Mouse (Mus musculus) brain, embryonic 18.5 days (tissue): ENCODE data around the gene Cplx2.

Source experiments
- DNase-seq: peaks from one replicate; pipeline ENCODE4 v3.0.0-alpha.2; 2012; ENCODE audit warnings: low read depth, low spot score

Gene Cplx2

GRCm38 (mm10) chr13:54371049-54371386 lies at the start of gene Cplx2:
Cplx2 (plus strand) TSS chr13:54371349.
- no peak for DNase-seq

- DNase-seq, result no peak
Observed at GRCm38 (mm10) chr13:54322396-54323306, 48.5 kb upstream of the Cplx2 start.

DNA sequence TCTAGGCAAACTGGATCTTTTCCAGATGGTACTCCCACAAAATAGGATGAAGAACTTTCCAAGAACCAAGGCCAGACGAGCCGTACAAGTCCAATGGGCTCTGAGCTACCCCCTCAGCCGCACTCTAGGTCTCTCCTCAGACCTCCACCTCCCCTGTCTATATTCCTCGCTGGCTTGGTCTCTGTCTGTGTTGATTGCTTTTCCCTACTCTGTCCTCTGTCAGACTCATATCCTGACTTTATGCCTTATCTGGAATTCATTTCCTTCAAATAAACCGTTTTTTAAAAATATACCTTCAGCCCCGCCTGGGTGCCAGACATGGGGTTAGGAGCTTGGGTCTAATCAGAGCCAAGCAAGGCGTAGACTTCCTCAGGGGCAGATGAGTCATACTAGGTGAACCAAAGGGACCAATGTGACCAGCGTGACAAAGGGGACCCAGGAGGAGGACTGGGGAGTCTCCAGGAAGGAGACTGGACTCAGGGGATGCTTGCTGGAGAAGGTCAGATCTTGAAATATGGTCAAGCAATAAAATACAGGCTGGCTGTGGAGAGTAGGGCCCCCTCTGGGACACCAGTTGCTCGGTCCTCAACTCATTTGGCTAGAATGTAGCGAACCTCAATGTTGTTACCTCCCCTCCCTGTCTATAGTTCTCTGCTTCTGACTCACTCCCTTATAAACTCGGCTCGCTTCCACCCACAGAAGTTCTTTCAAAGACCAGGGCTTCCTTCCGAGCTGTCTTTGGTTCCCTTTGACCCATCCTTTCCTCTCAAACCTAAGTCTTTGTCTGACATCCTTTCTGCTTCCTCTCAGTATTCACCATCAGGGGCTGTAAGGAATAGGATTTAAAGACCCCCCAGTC lies 47.6 kb upstream of the Cplx2 start:
- no peak for DNase-seq

- DNase-seq, result no peak
Observed at GRCm38 (mm10) chr13:54324178-54324577, 47.0 kb upstream of the Cplx2 start.

DNA sequence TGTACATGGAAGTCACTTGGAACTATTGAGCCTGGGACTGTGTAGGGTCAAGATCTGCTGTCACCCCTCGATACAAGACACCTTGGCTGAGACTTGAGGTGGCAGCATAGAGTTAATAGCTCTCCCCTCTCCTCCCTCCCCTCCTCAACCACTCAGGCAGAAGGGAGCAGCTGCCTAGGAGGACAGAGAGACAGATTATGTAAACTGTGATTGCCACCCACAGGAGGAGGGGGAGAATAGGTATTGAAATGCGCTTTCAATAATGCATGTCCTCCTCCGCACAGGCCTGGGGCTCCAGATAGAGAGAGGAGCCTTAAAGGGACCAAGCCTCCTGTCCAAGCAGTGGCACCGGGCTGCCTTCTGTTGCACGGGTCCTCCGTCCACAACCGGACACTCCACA lies 45.3 kb upstream of the Cplx2 start:
- DNase-seq, result no peak

- no peak for DNase-seq
Observed at GRCm38 (mm10) chr13:54326686-54327447, 44.3 kb upstream of the Cplx2 start.

GRCm38 (mm10) chr13:54328029-54328428 lies 43.1 kb upstream of the Cplx2 start:
- no peak for DNase-seq

DNA sequence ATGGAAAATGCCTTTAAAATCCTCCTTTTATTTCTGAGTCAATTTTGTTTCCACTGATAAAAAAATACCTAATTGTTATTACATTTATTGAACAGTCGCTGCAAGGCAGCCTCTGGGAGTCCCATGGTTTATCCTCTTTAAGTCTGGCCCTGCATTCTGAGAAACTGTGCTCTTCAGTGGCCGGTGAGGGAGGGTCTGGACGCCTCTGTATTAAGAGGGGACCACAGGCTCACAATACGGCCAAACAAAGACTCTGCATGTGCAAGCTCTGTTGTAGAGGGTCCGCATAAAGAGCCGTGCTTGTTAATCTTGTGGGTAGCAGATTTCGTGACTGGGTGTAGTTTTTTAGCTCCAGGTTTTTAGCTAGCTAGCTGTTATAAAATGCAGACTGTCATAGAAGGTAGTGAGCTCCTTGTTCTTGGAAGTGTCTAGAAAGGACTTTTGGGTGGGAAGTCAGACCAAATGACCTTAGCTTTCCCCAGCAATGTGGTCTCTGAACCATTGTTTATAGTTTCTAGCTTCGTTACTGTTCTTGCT lies 42.1 kb upstream of the Cplx2 start:
- DNase-seq, result no peak

DNA sequence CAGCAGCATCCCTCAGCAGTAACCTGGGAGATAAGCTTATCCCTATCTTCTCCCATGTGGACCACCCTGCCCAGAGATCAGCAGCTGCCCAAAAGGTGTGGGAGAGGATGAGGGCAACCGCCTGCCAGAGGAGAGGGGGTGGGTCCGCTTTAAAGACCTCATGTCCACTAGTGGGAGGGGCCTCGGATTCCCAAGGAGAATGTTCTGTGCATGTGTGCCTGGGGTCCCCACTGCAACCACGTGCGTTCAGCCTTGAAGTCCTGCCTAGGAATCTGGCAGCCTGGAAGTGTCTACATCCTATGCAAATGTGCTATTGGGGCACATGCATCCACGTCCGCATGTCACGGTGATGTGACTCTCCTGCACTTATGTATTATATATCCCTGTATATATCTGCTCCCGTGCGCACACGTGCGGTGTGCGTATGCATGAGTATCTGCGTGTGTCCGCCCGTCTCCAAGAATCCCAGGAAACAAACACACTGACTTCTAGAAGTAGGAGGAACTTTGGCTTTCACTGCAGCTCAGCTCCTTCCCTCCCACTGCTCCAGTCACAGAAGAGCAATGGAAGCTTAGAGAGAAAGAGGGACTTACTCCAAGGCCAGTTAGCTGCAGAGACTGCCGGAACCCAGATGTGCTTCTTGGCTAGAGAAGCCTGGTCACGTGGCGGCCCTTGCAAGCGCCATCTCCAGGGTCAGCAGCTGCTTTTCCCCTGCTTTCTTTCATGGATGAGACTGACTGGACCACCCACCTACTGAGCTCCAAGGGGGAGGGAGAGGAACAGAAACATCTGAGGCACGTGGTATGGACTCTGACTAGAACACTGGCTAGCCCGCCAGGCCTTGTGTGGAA lies 39.1 kb upstream of the Cplx2 start:
- no peak for DNase-seq

DNA sequence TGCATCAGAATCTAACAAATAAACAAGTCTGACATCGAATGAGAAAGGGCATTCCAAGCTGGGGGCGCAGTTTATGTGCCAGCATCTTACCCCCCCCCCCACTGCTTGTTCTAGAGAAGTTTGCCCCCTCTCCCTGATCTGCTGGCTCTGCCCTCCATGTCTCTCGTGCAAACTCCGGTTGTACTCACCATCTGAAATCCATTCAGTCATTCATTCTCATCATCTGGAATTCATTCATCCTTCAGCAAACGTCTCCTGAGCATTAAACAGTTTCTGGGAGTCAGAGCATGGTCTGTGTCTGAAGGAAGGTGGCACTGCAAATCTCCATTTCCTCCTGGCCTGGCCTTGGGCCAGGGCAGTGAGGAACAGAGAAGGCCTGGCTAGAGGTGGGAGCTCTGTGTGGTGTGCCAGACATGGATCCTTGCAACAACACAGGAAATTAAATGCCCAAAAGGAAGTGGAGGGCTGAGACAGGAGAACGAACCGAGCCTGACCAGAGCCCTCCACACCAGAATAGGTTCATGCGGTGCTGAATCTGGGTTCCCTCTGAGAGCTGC lies 38.1 kb upstream of the Cplx2 start:
- no peak for DNase-seq

DNA sequence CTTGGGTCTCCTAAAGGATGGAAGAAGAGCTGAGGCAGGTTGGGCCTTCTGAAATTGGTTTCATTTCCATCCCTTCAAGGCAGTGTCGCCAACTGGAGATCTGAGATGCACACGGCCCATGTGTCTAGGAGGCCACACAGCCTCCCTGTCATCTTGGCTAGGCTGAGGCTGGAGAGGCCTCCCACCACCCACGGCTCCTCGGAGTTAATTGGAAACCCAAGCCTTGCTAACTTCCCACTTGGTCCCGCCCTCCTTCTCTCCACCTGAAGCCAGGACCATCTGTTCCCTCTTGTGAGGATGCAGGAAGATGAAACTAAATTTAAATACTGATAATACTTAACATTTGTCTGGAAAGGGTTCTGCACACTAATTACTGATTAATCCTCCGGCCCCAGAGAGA lies 34.1 kb upstream of the Cplx2 start:
- DNase-seq, result no peak

DNA sequence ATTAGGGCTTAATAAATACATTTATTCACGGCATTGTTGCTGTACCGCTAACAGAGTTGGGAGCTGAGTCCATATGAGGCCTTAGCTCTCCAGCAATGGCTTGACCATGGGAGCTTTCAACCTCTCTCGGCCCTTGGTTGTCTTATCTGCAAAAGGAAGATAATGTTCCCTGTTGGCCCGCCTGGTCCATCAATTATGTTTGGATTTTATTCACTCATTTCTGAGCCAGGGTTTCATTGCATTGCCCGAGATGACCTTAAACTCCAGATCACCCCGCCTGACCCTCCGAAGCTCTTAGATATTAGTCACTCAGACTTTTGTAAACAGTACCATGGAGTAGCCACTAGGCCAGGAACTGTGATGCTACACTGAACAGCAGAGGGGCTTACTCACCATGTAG lies 33.6 kb upstream of the Cplx2 start:
- no peak for DNase-seq

DNA sequence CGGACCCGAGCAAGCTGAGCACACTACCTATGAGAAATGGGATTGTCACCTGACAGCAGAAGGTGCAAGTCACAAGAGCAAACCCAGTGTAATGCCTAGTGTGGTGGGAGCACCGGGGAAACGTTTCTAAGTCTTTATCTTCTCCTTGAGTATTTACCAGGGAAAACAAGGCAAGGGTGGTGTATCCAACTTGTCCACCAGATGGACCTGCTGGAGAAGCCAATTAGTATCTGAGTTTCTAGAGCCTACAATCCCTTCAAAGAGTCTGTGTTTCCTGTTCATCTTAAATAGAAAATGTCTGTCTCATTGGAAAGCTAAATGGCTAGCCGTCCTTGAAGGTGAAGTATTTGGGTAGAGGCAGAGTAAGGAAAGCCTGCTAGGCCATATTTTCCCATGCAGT lies 32.3 kb upstream of the Cplx2 start:
- DNase-seq, result no peak

DNA sequence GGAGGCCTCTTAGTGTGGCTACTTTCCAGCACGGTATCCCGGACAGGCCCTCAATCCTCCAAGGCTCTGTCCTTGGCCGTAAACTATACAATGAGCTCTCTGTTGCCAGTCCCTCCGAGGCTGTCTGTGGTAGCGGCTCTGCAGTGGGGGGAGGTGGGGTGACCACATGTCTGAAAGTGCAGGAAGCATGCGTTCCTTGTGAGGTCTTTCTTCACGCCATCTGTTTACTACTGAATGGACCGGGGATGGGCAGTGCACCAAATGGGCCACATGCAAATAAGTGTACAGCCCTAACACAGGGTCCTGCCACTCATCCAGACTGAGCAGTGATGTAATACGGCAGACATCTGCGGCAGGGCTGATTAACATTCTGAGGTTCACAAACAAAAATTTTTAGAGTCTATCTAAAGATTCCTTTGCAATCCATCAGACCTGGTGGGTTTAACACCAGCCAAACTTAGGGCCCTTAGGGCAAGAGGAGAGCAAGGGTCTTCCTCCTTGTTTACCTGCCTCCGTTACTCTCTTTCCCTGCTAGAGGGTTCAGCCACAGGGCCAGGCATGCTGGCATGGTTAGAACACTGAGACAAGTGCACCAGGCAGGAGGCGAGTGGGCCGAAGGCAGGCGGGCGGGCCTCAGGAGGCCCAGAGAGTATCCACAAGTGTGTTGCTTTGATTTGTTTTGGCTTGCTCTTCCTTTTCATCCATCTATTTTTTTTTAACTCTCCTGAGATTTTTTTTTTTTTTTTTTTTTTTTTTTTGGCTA lies 25.1 kb upstream of the Cplx2 start:
- DNase-seq, result no peak

DNA sequence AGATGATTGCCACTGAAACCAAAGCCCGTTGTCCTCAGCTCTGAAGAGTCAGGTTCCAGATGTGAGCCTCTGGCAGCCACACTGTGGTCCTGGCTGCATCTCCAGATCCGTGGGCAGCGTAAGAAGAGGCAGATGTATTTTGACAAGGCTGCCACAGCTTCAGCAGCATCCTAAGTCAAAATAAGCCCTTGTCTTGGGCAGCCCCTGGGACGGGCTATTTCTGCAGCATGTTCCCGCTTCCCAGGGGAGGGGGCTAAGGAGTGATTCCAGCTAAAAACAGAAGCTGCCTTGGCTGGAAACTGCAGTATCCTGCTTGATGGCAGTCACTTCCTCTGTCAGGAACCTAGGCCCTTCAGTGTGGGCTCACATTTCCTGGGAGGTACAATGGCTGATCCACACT lies 23.1 kb upstream of the Cplx2 start:
- DNase-seq, result no peak

- DNase-seq, result no peak
Observed at GRCm38 (mm10) chr13:54349126-54349759, 21.9 kb upstream of the Cplx2 start.

GRCm38 (mm10) chr13:54357420-54357819 lies 13.7 kb upstream of the Cplx2 start:
- DNase-seq, result no peak

- DNase-seq, result no peak
Observed at GRCm38 (mm10) chr13:54359181-54359580, 12.0 kb upstream of the Cplx2 start.

GRCm38 (mm10) chr13:54364686-54365085 lies 6.5 kb upstream of the Cplx2 start:
- peak; percentile 49 for DNase-seq
